Mouse (Mus musculus) lung, postnatal 0 days (tissue): ENCODE measurements around the gene Camk1d.

Experiments used
- CTCF ChIP-seq: IDR thresholded peaks from 2 replicates; pipeline ENCODE4 v1.5.1; 2016; ENCODE audit warnings: antibody characterized with exemption, mild to moderate bottlenecking
- EP300 ChIP-seq: IDR thresholded peaks from 2 replicates; pipeline ENCODE4 v1.6.1; 2016; ENCODE audit warnings: antibody characterized with exemption, mild to moderate bottlenecking, control low read depth

- TF ChIP-seq CTCF (no peak), EP300 (no peak)
Measured at GRCm38 (mm10) chr2:5732047-5732446, 17.7 kb upstream of the Camk1d start.
